Mouse (Mus musculus) Patski (cell line): ENCODE results near the gene Cdc42se1. TPM values are rescaled to one million over a fixed set of nuclear protein-coding genes. Genes with fewer than 3 reads are reported as not detected.

Experiments
- ATAC-seq: fragments of 100-300 bp; one replicate; pipeline ENCODE4 v1.8.0; 2021
- CTCF ChIA-PET: fragments of 350-600 bp; sonication (Branson Sonifier 250); formaldehyde crosslinking; loops from one replicate; lab custom pipeline; 2022; ENCODE audit warnings: inconsistent platforms; lab: Charles Lee
- POLR2A ChIA-PET: fragments of 350-600 bp; sonication (Branson Sonifier 250); formaldehyde crosslinking; loops from one replicate; lab custom pipeline; 2022; ENCODE audit warnings: antibody characterized with exemption, inconsistent platforms; lab: Charles Lee
- DNase-seq: peaks from one replicate; pipeline ENCODE4 v3.0.0-alpha.2; 2011; ENCODE audit warnings: low read depth, low spot score
- H3K27me3 ChIP-seq: fragments of 371-371 bp; one replicate; pipeline ENCODE4 v1.5.1; 2021
- CTCF ChIP-seq: fragments of 100-300 bp; IDR thresholded peaks from one replicate; pipeline ENCODE4 v1.5.1; 2021
- in situ Hi-C: fragments of 300-500 bp; cut with MboI; formaldehyde crosslinking; loops from 3 replicates; pipeline ENCODE4 v1.11.1; 2018; ENCODE audit warnings: low pct_unique_long_range_greater_than_20kb, mixed read lengths
- polyA plus RNA-seq: library from polyadenylated mRNA; unstranded; gene quantifications from one replicate; pipeline ENCODE4 v1.2.3, GENCODE M21; 2021

The Cdc42se1 gene
- polyA plus RNA-seq, 1 experiment from 2014 or later: 165 TPM

DNA sequence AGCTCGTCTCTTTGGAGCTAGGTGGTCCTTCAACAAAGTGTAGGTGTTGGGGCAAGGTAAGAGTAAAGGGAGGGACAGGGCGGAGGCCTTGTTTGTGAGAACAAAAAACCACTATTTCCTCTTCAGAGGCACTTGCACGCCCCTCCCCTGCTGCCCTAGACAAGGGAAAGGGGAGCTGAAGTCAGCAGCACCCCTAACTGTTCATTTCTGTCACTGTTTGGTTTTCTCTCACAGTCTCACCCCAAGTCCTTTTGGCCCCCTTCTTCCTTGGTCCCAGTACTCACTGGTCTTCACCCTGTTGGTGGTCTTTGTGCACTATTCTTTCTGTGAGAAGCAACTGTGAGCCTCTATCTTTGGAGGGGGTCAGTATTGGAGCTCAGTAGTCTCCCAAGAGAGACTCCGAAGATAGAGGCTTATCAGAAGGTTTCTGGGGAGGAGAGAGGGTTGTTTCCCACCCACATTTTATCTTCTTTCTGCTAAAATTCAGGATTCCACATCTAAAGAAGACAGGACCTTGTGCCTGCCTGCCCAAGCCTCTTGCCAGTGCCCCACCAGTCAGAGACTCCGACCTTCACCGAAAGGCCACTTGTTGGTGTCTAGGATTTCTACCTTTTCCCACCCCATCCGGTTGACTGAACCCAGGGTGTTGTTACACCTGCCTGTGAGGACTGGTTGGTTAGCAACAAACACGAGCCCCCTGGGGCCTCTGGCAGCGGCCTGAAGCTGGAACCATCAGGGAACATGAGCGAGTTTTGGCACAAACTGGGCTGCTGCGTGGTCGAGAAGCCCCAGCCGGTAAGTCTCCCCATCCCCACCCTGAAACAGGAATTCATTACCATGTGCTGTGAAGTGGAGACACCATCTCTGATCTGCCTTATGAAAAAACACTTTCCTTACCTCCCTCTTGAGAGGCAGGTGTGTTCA, 3.0 kb downstream of the Cdc42se1 start, which contains the start of gene Mllt11:
Mllt11 (minus strand) TSS at position 874 of the 924 bp plus-strand sequence.
- no peak for ATAC-seq
- DNase-seq: no peak
- H3K27me3 ChIP-seq: no peaks in the 10 kb centered on the region
- no peak for TF ChIP-seq CTCF
- ChIA-PET POLR2A (interaction anchor here (0.7 to 6.7 kb wide), 5 partner anchors 10 to 51 kb away, joined by 3 to 39 read pairs (median 3); partner anchors contain the start of genes Gabpb2, Gm128, Mindy1 and Prune1), CTCF (interaction anchor here (0.9 to 1.5 kb wide), 5 partner anchors 11 to 79 kb away, joined by 3 to 7 read pairs (median 3); partner anchors contain the start of gene Gabpb2)
- in situ Hi-C loops: no loop called here

GRCm38 (mm10) chr3:95232771-95233170, 4.2 kb downstream of the Cdc42se1 start:
- no peaks in the 10 kb centered on the region for H3K27me3 ChIP-seq
- in situ Hi-C loops: no loop called here
- ChIA-PET POLR2A (interaction anchor here (0.7 to 6.7 kb wide), 4 partner anchors 15 to 127 kb away, joined by 4 to 39 read pairs (median 14); partner anchors contain the start of genes Bnipl, Gabpb2, Mindy1 and Prune1), CTCF (interaction anchor here (1.0 to 1.3 kb wide), 4 partner anchors 9 to 78 kb away, joined by 3 read pairs; no protein-coding TSS in a partner anchor)
- DNase-seq: peak; percentile 85
- peak; percentile 63 for ATAC-seq
- no peak for TF ChIP-seq CTCF

GRCm38 (mm10) chr3:95233303-95233980, 4.9 kb downstream of the Cdc42se1 start:
- no peak for TF ChIP-seq CTCF
- in situ Hi-C loops: no loop called here
- DNase-seq: no peak
- no peaks in the 10 kb centered on the region for H3K27me3 ChIP-seq
- ATAC-seq: no peak
- CTCF ChIA-PET: interaction anchor here (1.0 to 1.3 kb wide), 4 partner anchors 9 to 77 kb away, joined by 3 read pairs; no protein-coding TSS in a partner anchor
- POLR2A ChIA-PET: interaction anchor here (1.3 to 6.7 kb wide), 2 partner anchors 16 to 18 kb away, joined by 4 to 39 read pairs; partner anchors contain the start of genes Bnipl and Gabpb2

DNA sequence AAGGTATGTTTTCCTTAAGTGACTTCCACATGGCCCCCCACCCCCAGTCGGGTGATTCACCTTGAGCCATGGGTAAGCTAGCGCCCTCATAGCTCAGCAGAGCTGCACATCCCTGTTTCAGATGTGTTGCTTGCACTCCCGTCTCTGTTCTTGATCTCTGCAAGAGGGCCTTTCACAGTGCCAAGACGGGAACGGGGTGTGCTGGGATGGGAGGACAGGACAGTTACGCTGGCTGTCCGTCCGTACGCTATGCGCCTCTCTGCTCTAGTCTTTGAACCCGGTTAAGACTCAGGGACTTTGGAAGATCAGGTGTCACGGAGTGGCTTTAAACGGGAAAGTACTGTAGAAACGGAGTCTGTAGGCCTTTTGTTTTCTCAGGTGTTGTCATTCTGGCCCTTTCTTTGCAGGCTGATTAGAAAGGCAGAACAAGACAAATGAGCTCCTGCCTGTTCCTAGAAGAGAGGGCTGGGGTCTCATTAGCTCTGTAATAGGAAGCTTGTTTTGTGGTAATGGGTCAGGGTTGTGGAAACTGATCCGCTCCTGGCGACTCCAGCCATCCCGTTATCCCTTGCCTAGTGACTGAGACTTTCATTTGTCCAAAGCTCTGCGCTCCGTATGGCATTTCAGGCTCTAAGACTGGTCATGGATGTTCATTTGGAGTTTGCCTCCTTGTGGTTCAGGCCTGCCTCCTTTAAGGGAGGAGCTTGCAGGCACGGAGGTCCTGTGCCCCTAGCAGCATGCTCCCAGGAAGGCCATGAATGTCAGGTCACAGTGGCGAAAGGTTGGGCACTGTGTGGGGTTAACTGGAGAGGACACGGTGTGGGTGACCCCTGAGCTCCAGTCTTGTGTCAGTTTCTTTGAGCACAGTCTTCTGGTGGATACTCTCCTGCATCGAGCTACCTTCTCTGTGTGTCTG, 7.1 kb downstream of the Cdc42se1 start:
- DNase-seq (no peak), ATAC-seq (no peak)
- in situ Hi-C loops: no loop called here
- ChIA-PET CTCF (interaction anchor here (0.9 to 1.8 kb wide), 4 partner anchors 16 to 93 kb away, joined by 4 to 5 read pairs (median 5); partner anchors contain the start of genes Bnipl and Tnfaip8l2), POLR2A (interaction anchor here (0.7 to 2.2 kb wide), 4 partner anchors 11 to 170 kb away, joined by 3 to 6 read pairs (median 3); partner anchors contain the start of genes Mindy1 and Prune1)
- no peak for TF ChIP-seq CTCF
- H3K27me3 ChIP-seq: no peaks in the 10 kb centered on the region

DNA sequence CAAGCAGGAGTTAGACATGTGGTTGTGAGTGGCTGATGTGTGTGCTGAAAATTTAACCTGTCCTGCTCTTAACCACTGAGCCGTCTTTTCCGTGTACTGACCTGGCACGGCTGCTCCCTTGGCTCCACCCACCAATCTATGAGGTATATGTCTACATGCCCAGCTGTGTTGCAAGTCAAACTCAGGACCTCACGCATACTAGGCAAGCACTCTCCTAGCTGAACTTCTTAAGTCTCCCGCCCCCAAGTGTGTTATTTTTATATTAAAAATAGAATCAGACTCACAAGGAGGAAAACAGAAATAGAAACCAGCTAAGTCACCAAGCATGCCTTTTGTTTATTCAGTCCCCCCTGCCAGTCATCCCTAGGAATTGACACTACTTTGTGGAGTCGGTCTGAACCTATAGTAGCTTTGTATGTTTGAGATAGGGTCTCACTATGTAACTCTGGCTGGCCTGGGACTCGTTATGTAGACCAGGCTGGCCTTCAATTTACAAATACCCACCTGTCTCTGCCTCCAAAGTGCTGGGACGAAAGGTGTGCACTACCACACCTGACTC, 9.1 kb downstream of the Cdc42se1 start:
- ATAC-seq: no peak
- in situ Hi-C loops: no loop called here
- no peaks in the 10 kb centered on the region for H3K27me3 ChIP-seq
- no peak for DNase-seq
- CTCF ChIA-PET: no interaction called here
- no peak for TF ChIP-seq CTCF
- POLR2A ChIA-PET: interaction anchor here (2.2 kb wide), 1 partner anchor 44 kb away, joined by 6 read pairs; the partner anchor contains the start of genes Mindy1 and Prune1

DNA sequence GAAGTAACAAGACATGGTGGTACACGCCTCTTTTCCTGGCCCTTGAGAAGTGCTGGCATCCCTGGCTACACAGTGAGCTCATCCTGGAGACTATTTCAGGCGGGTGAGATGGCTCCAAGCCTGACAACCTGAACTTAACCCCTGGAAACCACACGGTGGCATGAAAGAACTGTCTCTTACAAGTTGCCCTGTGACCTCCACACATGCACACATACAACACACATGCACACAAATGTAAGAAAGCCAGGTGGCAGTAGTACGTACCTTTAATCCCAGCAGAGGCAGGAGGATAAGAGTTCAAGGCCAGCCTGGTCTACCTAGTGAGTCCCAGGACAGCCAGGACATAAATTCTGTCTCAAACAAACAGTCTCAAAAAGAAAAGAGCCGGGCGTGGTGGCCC, 10.5 kb downstream of the Cdc42se1 start:
- DNase-seq: no peak
- ATAC-seq: no peak
- in situ Hi-C loops: no loop called here
- no peak for TF ChIP-seq CTCF
- POLR2A ChIA-PET: no interaction called here
- CTCF ChIA-PET: no interaction called here
- H3K27me3 ChIP-seq: no peaks in the 10 kb centered on the region

DNA sequence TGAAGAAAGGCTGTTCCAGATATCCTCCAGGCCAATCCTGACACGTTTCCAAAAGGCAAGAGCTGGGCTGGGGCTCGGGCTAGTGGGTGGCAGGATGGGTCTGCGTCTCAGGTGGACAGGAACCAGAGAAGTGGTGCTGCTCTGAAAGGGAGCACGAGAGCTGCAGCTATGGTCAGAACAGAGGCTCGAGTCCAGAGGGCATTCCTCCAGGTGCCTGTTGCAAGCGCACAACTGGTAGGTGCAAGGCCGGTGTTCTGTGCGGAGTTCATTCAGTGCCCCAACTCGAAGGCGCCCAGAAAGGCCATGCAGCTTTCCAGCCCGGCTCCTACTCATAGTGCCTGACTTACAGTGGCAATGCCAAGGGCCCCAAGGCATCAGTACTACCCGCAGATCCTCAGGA, 11.4 kb downstream of the Cdc42se1 start:
- in situ Hi-C loops: no loop called here

GRCm38 (mm10) chr3:95240900-95241299, 12.4 kb downstream of the Cdc42se1 start:
- H3K27me3 ChIP-seq: no peaks in the 10 kb centered on the region
- no peak for ATAC-seq
- ChIA-PET POLR2A (interaction anchor here (0.7 to 1.2 kb wide), 4 partner anchors 10 to 17 kb away, joined by 3 read pairs; partner anchors contain the start of gene Cdc42se1), CTCF (interaction anchor here (1.4 kb wide), 1 partner anchor 11 kb away, joined by 5 read pairs; the partner anchor contains the start of gene Bnipl)
- no peak for TF ChIP-seq CTCF
- no peak for DNase-seq
- in situ Hi-C loops: no loop called here

More for the DNA sequence above, 11.4 kb downstream of the Cdc42se1 start:
- no peaks in the 10 kb centered on the region for H3K27me3 ChIP-seq
- ChIA-PET POLR2A (interaction anchor here (1.2 kb wide), 2 partner anchors 11 to 12 kb away, joined by 3 read pairs; partner anchors contain the start of gene Cdc42se1), CTCF (no interaction called here)
- TF ChIP-seq CTCF: no peak
- DNase-seq (no peak), ATAC-seq (no peak)
